Mouse (Mus musculus) MEL (cell line): Measurements from ENCODE around the gene Glod4. TPM values are rescaled to one million over a fixed set of nuclear protein-coding genes. Genes with fewer than 3 reads are reported as not detected.

ENCODE experiments used
- DNase-seq: peaks from one replicate; pipeline ENCODE4 v3.0.0; 2011; ENCODE audit warnings: low read depth, low spot score
- H3K27ac ChIP-seq: 2 replicates; pipeline ENCODE4 v1.5.1; 2012; ENCODE audit warnings: low read depth, mild to moderate bottlenecking, control low read depth, low read length, moderate library complexity; ENCODE audit not compliant: control insufficient read depth
- H3K27me3 ChIP-seq, 2 experiments: fragments of 150-350 bp in 1 of 2; sonication (generic) in 1 of 2; 2 replicates each; pipeline ENCODE4 v1.6.1; 2012; ENCODE audit warnings: low read length in 2 of 2, mild to moderate bottlenecking in 2 of 2, improper control_type of control experiment in 1 of 2, moderate library complexity in 1 of 2; ENCODE audit not compliant: insufficient read depth in 2 of 2, control insufficient read depth in 1 of 2
- H3K36me3 ChIP-seq, 2 experiments: 2 replicates each; pipeline ENCODE4 v1.6.1; 2012 to 2014; ENCODE audit warnings: low read length in 2 of 2, improper control_type of control experiment in 1 of 2, inconsistent platforms in 1 of 2, mild to moderate bottlenecking in 1 of 2; ENCODE audit not compliant: insufficient read depth in 2 of 2, control insufficient read depth in 1 of 2
- H3K4me1 ChIP-seq, 2 experiments: fragments of 150-350 bp in 1 of 2; sonication (generic) in 1 of 2; 2 replicates each; pipeline ENCODE4 v1.6.1; 2012; ENCODE audit warnings: low read length in 2 of 2, improper control_type of control experiment in 1 of 2, mild to moderate bottlenecking in 1 of 2; ENCODE audit not compliant: insufficient read depth in 2 of 2, control insufficient read depth in 1 of 2
- H3K4me3 ChIP-seq, 2 experiments: fragments of 150-350 bp in 1 of 2; sonication (generic) in 1 of 2; 2 replicates each; pipeline ENCODE4 v1.5.1; 2012; ENCODE audit warnings: low read depth in 2 of 2, low read length in 2 of 2, mild to moderate bottlenecking in 2 of 2, moderate library complexity in 2 of 2, control low read depth in 1 of 2, improper control_type of control experiment in 1 of 2; ENCODE audit not compliant: control insufficient read depth in 1 of 2, insufficient read depth in 1 of 2
- H3K79me2 ChIP-seq: 2 replicates; pipeline ENCODE4 v1.6.1; 2012; ENCODE audit warnings: mild to moderate bottlenecking, low read length, moderate library complexity; ENCODE audit not compliant: control insufficient read depth, poor library complexity, insufficient read depth
- H3K9ac ChIP-seq: 2 replicates; pipeline ENCODE4 v1.6.1; 2012; ENCODE audit warnings: low read depth, mild to moderate bottlenecking, control low read depth, low read length, moderate library complexity; ENCODE audit not compliant: control insufficient read depth, poor library complexity, severe bottlenecking
- H3K9me3 ChIP-seq: fragments of 150-350 bp; sonication (generic); replicated peaks from 2 replicates; pipeline ENCODE4 v1.6.1; 2012; ENCODE audit warnings: mild to moderate bottlenecking, low read length, improper control_type of control experiment, moderate library complexity; ENCODE audit not compliant: insufficient read depth
- BHLHE40 ChIP-seq: IDR thresholded peaks from 2 replicates; pipeline ENCODE4 v1.6.1; 2012; ENCODE audit warnings: low read depth, mild to moderate bottlenecking, inconsistent platforms, low read length, improper control_type of control experiment, borderline replicate concordance
- CHD1 ChIP-seq: IDR thresholded peaks from 2 replicates; pipeline ENCODE4 v1.6.1; 2012; ENCODE audit warnings: low read depth, mild to moderate bottlenecking, inconsistent platforms, low read length, improper control_type of control experiment
- CHD2 ChIP-seq: IDR thresholded peaks from 2 replicates; pipeline ENCODE4 v1.6.1; 2011; ENCODE audit warnings: low read length, improper control_type of control experiment
- CTCF ChIP-seq, 3 experiments: IDR thresholded peaks in 2 of 3; conservative IDR thresholded peaks in 1 of 3; 2 replicates each; pipeline ENCODE4 v1.5.1; 2011 to 2012; ENCODE audit warnings: low read length in 3 of 3, low read depth in 2 of 3, mild to moderate bottlenecking in 2 of 3, improper control_type of control experiment in 1 of 3, inconsistent platforms in 1 of 3, mixed read lengths in 1 of 3, moderate library complexity in 1 of 3; ENCODE audit not compliant: control insufficient read depth in 1 of 3, insufficient read depth in 1 of 3, poor library complexity in 1 of 3, severe bottlenecking in 1 of 3
- EP300 ChIP-seq, 2 experiments: IDR thresholded peaks; 2 replicates each; pipeline ENCODE4 v1.6.1; 2011; ENCODE audit warnings: improper control_type of control experiment in 2 of 2, low read length in 2 of 2, low read depth in 1 of 2, mild to moderate bottlenecking in 1 of 2
- ETS1 ChIP-seq: IDR thresholded peaks from 2 replicates; pipeline ENCODE4 v1.6.1; 2012; ENCODE audit warnings: low read depth, mild to moderate bottlenecking, inconsistent platforms, low read length, improper control_type of control experiment, moderate library complexity
- GATA1 ChIP-seq: IDR thresholded peaks from 2 replicates; pipeline ENCODE4 v1.6.1; 2011; ENCODE audit warnings: low read depth, low read length, improper control_type of control experiment
- HCFC1 ChIP-seq: IDR thresholded peaks from 2 replicates; pipeline ENCODE4 v1.6.1; 2012; ENCODE audit warnings: low read depth, mild to moderate bottlenecking, inconsistent platforms, low read length, improper control_type of control experiment, moderate library complexity
- JUND ChIP-seq: IDR thresholded peaks from 2 replicates; pipeline ENCODE4 v1.6.1; 2011; ENCODE audit warnings: low read depth, mild to moderate bottlenecking, improper control_type of control experiment, low read length
- KAT2A ChIP-seq: conservative IDR thresholded peaks from 2 replicates; pipeline ENCODE4 v1.6.1; 2012; ENCODE audit warnings: low read depth, low read length, improper control_type of control experiment, inconsistent platforms
- MAFK ChIP-seq: IDR thresholded peaks from 2 replicates; pipeline ENCODE4 v1.6.1; 2011; ENCODE audit warnings: low read depth, mild to moderate bottlenecking, low read length, improper control_type of control experiment, borderline replicate concordance
- MAX ChIP-seq: IDR thresholded peaks from 2 replicates; pipeline ENCODE4 v1.6.1; 2011; ENCODE audit warnings: low read length, improper control_type of control experiment
- MAZ ChIP-seq: IDR thresholded peaks from 2 replicates; pipeline ENCODE4 v1.6.1; 2012; ENCODE audit warnings: low read depth, mild to moderate bottlenecking, inconsistent platforms, low read length, improper control_type of control experiment
- MXI1 ChIP-seq: IDR thresholded peaks from 2 replicates; pipeline ENCODE4 v1.6.1; 2011; ENCODE audit warnings: mild to moderate bottlenecking, low read depth, low read length, improper control_type of control experiment
- MYC ChIP-seq: IDR thresholded peaks from 2 replicates; pipeline ENCODE4 v1.6.1; 2011; ENCODE audit warnings: low read depth, mild to moderate bottlenecking, low read length, improper control_type of control experiment, moderate library complexity
- NELFE ChIP-seq: IDR thresholded peaks from 2 replicates; pipeline ENCODE4 v1.6.1; 2011; ENCODE audit warnings: low read depth, low read length, improper control_type of control experiment
- NRF1 ChIP-seq: IDR thresholded peaks from 2 replicates; pipeline ENCODE4 v1.6.1; 2014; ENCODE audit warnings: low read depth, mild to moderate bottlenecking, inconsistent platforms, low read length, improper control_type of control experiment, moderate library complexity; ENCODE audit not compliant: poor library complexity, insufficient read depth, severe bottlenecking
- POLR2A ChIP-seq, 2 experiments: IDR thresholded peaks; 2 replicates each; pipeline ENCODE4 v1.6.1; 2011 to 2012; ENCODE audit warnings: low read length in 2 of 2, mild to moderate bottlenecking in 2 of 2, control low read depth in 1 of 2, improper control_type of control experiment in 1 of 2, low read depth in 1 of 2, moderate library complexity in 1 of 2; ENCODE audit not compliant: control insufficient read depth in 1 of 2, insufficient read depth in 1 of 2, poor library complexity in 1 of 2
- POLR2AphosphoS2 ChIP-seq: IDR thresholded peaks from 2 replicates; pipeline ENCODE4 v1.6.1; 2011; ENCODE audit warnings: low read length, improper control_type of control experiment
- POLR2AphosphoS5 ChIP-seq: IDR thresholded peaks from 2 replicates; pipeline ENCODE4 v1.6.1; 2012; ENCODE audit warnings: low read depth, borderline replicate concordance, mild to moderate bottlenecking, inconsistent platforms, low read length, moderate library complexity, mixed read lengths
- RAD21 ChIP-seq: IDR thresholded peaks from 2 replicates; pipeline ENCODE4 v1.6.1; 2011; ENCODE audit warnings: mild to moderate bottlenecking, low read depth, low read length, improper control_type of control experiment
- SIN3A ChIP-seq: IDR thresholded peaks from 2 replicates; pipeline ENCODE4 v1.6.1; 2012; ENCODE audit warnings: low read length, improper control_type of control experiment, inconsistent platforms
- SMC3 ChIP-seq: IDR thresholded peaks from 2 replicates; pipeline ENCODE4 v1.6.1; 2011; ENCODE audit warnings: low read depth, low read length, improper control_type of control experiment
- TAL1 ChIP-seq: IDR thresholded peaks from 2 replicates; pipeline ENCODE4 v1.6.1; 2012; ENCODE audit warnings: mild to moderate bottlenecking, inconsistent platforms, low read length, moderate library complexity, mixed read lengths
- TBP ChIP-seq: IDR thresholded peaks from 2 replicates; pipeline ENCODE4 v1.8.0; 2011; ENCODE audit warnings: low read depth, low read length, improper control_type of control experiment
- TCF12 ChIP-seq: IDR thresholded peaks from 2 replicates; pipeline ENCODE4 v1.6.1; 2014; ENCODE audit warnings: low read depth, mild to moderate bottlenecking, inconsistent platforms, low read length, improper control_type of control experiment, moderate library complexity
- UBTF ChIP-seq: IDR thresholded peaks from 2 replicates; pipeline ENCODE4 v1.6.1; 2012; ENCODE audit warnings: low read depth, mild to moderate bottlenecking, inconsistent platforms, low read length, improper control_type of control experiment, moderate library complexity, borderline replicate concordance; ENCODE audit not compliant: insufficient read depth
- USF1 ChIP-seq: IDR thresholded peaks from 2 replicates; pipeline ENCODE4 v1.6.1; 2014; ENCODE audit warnings: low read depth, mild to moderate bottlenecking, inconsistent platforms, low read length, improper control_type of control experiment, moderate library complexity
- USF2 ChIP-seq, 2 experiments: IDR thresholded peaks; 2 replicates each; pipeline ENCODE4 v1.6.1; 2011 to 2012; ENCODE audit warnings: improper control_type of control experiment in 2 of 2, low read length in 2 of 2, borderline replicate concordance in 1 of 2, inconsistent platforms in 1 of 2, low read depth in 1 of 2, mild to moderate bottlenecking in 1 of 2; ENCODE audit not compliant: insufficient read depth in 1 of 2
- ZC3H11A ChIP-seq: IDR thresholded peaks from 2 replicates; pipeline ENCODE4 v1.6.1; 2012; ENCODE audit warnings: low read depth, mild to moderate bottlenecking, inconsistent platforms, low read length, improper control_type of control experiment
- ZKSCAN1 ChIP-seq: IDR thresholded peaks from 2 replicates; pipeline ENCODE4 v1.6.1; 2012; ENCODE audit warnings: low read depth, mild to moderate bottlenecking, inconsistent platforms, low read length, improper control_type of control experiment, moderate library complexity
- ZMIZ1 ChIP-seq: IDR thresholded peaks from 2 replicates; pipeline ENCODE4 v1.6.1; 2012; ENCODE audit warnings: low read depth, mild to moderate bottlenecking, inconsistent platforms, low read length, improper control_type of control experiment, moderate library complexity
- ZNF384 ChIP-seq: IDR thresholded peaks from 2 replicates; pipeline ENCODE4 v1.6.1; 2012; ENCODE audit warnings: low read depth, mild to moderate bottlenecking, inconsistent platforms, low read length, improper control_type of control experiment
- polyA plus RNA-seq, 2 experiments: library from polyadenylated mRNA; stranded (reverse) in 1 of 2; unstranded in 1 of 2; fragments of >175 nt in 1 of 2; fragments of >200 nt in 1 of 2; gene quantifications; 2 replicates each; pipeline versions ENCODE4 v1.2.1 to v1.2.4; 2012; ENCODE audit warnings: low replicate concordance in 2 of 2, low read depth in 1 of 2; ENCODE audit not compliant: insufficient read length in 2 of 2, insufficient read depth in 1 of 2, missing spikeins in 1 of 2
- total RNA-seq: library from RNA; depleted of rRNA; stranded (reverse); fragments of 300-350 nt; gene quantifications from 2 replicates; pipeline ENCODE4 v1.2.3, GENCODE M21; 2012

The Glod4 gene
- total and polyA plus RNA-seq, 3 experiments: 63.9 to 139 TPM; not detected in 1

DNA sequence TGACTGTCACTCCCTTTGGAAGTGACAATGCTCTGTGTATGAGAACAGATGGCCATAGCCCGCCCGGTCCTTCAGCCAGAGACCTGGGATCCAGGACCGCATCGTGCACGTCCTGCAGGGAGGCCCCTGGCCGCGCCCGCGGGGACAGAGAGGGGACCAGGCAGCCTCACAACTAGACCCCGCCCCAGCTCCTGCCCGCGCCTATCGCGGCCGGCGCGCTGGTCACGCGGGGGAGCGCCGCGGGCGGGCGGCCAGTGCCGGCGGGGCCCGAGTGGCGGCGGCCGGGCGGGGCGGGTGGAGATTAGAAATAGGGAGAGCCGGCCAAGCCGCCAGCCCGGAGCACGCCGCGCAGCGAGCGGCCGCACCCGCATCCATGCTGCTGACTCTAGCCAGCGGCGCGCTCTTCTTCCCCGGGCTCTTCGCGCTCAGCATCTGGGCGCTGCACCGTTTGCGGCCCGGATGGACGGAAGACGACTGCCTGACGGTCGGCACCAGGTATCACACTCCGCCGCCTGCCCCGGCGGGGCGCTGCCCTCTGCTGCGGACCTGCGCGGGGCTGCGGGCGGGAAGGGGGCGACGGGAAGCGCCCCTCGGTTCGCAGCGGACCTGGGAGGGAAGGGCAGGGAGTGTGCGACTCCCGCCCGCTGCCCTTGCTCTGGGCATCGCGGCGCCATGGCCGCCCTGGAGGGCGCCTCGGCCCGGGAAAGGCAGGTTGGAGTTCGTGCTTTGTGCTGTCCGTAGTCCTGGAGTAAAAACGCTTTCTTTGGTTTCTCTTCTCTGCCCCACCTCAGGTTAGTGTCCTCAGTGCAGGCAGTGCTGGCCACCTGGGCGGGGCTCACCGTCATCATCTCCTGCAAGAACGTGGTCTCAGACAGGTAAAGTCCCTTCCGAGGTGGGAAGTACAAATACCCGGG, 41.5 kb downstream of the Glod4 start:
- Histone ChIP-seq H3K27ac (no peak overlapping the region), H3K27me3 (peaks cover 0 to 4% of the 10 kb centered on the region in 2 experiments; a peak in 2 of 4 replicates)
- peak; percentile 75 for DNase-seq

DNA sequence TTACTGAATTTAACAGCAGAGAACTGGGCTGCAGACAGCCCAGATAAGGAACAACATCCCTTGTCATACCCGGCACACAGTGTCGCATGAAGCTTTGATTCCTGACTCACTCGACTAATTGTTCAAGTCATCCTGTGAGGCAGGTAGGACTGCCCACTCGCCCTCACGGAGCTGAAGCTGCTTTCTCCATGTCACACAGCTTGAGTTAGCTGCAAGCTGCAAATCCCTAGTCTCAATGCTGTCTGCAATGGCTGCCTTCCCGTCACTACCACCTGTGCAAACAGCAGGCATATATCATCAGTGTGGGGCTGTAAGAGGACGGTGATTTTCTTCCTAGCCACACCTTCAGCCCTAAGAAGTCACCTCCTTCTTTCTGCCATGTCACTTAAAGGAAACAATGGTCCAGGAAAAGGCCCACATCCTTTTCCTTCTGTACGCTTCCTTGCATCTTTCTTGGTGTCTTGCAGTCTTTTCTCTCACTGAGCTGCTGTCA, 46.5 kb downstream of the Glod4 start:
- DNase-seq: no peak
- Histone ChIP-seq H3K9me3 (no peaks in the 10 kb centered on the region), H3K4me3 (no peak overlapping the region), H3K4me1 (peaks cover 3% of the 10 kb centered on the region in 2 experiments), H3K79me2 (peaks cover under 1% of the 10 kb centered on the region; the same call in 1 of the 2 replicates), H3K27ac (no peak overlapping the region), H3K36me3 (no peaks in the 10 kb centered on the region), H3K27me3 (peaks cover 0 to 3% of the 10 kb centered on the region in 2 experiments; a peak in 2 of 4 replicates), H3K9ac (no peak overlapping the region)
- TF ChIP-seq UBTF: no peak

More for the DNA sequence above, 41.5 kb downstream of the Glod4 start:
- Histone ChIP-seq H3K9ac (peak overlapping the region; percentile 85), H3K9me3 (no peaks in the 10 kb centered on the region), H3K36me3 (peaks cover 0 to 2% of the 10 kb centered on the region in 2 experiments; a peak in 1 of 4 replicates), H3K4me1 (peaks cover 3 to 10% of the 10 kb centered on the region in 2 experiments; a peak in 3 of 4 replicates), H3K4me3 (peak overlapping the region; percentile 83 to 87), H3K79me2 (peaks cover 5% of the 10 kb centered on the region; the same call in 1 of the 2 replicates)
- TF ChIP-seq TCF12 (no peak), NELFE (peak; percentile 51), HCFC1 (no peak), MAFK (no peak), ZKSCAN1 (no peak), TAL1 (no peak), POLR2A (IDR thresholded peaks at IDR 0.05; ENCODE audit: control insufficient read depth in 1 of 2, insufficient read depth in 1 of 2, low read depth in 1 of 2, low read length in 2 of 2, poor library complexity in 1 of 2) (peak; percentile 43 to 67; a peak in 2 of 4 replicates), SIN3A (peak; percentile 42), NRF1 (peak; percentile 9; the same call in 1 of the 2 replicates), ZC3H11A (no peak), UBTF (0 out of 2 replicates have a peak, but pooled peaks have one; percentile 15), POLR2AphosphoS5 (no peak), CHD1 (no peak), MXI1 (peak; percentile 73), GATA1 (no peak), MYC (no peak), BHLHE40 (no peak), ZMIZ1 (peak; percentile 36; the same call in 1 of the 2 replicates), USF2 (IDR thresholded peaks at IDR 0.05; ENCODE audit: borderline replicate concordance in 1 of 2, insufficient read depth in 1 of 2, low read depth in 1 of 2, low read length in 2 of 2) (no peak), ZNF384 (no peak), CHD2 (no peak), EP300 (IDR thresholded peaks at IDR 0.05; ENCODE audit: low read depth in 1 of 2, low read length in 2 of 2) (no peak), SMC3 (no peak), ETS1 (no peak), POLR2AphosphoS2 (no peak), USF1 (peak; percentile 85), MAZ (peak; percentile 70; the same call in 1 of the 2 replicates), CTCF (IDR thresholded peaks at IDR 0.05 in 2 of 3, conservative IDR thresholded peaks at IDR 0.05 in 1 of 3; ENCODE audit: control insufficient read depth in 1 of 3, insufficient read depth in 1 of 3, low read depth in 2 of 3, low read length in 3 of 3, poor library complexity in 1 of 3, severe bottlenecking in 1 of 3) (0 out of 6 replicates have a peak, but pooled peaks of 1 of the 3 experiments have one; percentile 4), MAX (0 out of 2 replicates have a peak, but pooled peaks have one; percentile 27), TBP (no peak), RAD21 (no peak), JUND (no peak), KAT2A (no peak)
